Mouse (Mus musculus) intestine, postnatal 0 days (tissue): ENCODE results near the gene Ube2l3. TPM values are rescaled to one million over a fixed set of nuclear protein-coding genes. Genes with fewer than 3 reads are reported as not detected.
"Not testable (repeated sequence)": the region's sequence is repeated elsewhere in the genome, so short reads cannot be mapped to it uniquely, and the experiment has no call there.

ENCODE experiments used
- ATAC-seq: fragments of 200-750 bp; cut with Nextera tagmentation; 2 replicates; pipeline ENCODE4 v1.8.0; 2017; ENCODE audit warnings: mild to moderate bottlenecking, moderate TSS enrichment, moderate library complexity
- H3K27ac ChIP-seq: fragments of 300-500 bp; sonication (generic); 2 replicates; pipeline ENCODE4 v1.5.1; 2014; ENCODE audit warnings: mild to moderate bottlenecking, low read depth, low read length, moderate library complexity
- H3K27me3 ChIP-seq: fragments of 300-500 bp; sonication (generic); replicated peaks from 2 replicates; pipeline ENCODE4 v1.6.1; 2014; ENCODE audit warnings: low read length, mixed read lengths; ENCODE audit not compliant: control insufficient read depth, insufficient read depth
- H3K36me3 ChIP-seq: fragments of 300-500 bp; sonication (generic); 2 replicates; pipeline ENCODE4 v1.6.1; 2014; ENCODE audit warnings: mild to moderate bottlenecking, moderate library complexity; ENCODE audit not compliant: control insufficient read depth, insufficient read depth
- H3K4me1 ChIP-seq: fragments of 300-500 bp; sonication (generic); replicated peaks from 2 replicates; pipeline ENCODE4 v1.6.1; 2014; ENCODE audit warnings: antibody characterized with exemption, low read length, mixed read lengths; ENCODE audit not compliant: control insufficient read depth, insufficient read depth
- H3K4me2 ChIP-seq: fragments of 300-500 bp; sonication (generic); replicated peaks from 2 replicates; pipeline ENCODE4 v1.6.1; 2014; ENCODE audit warnings: low read depth, mild to moderate bottlenecking, moderate library complexity
- H3K4me3 ChIP-seq: fragments of 300-500 bp; sonication (generic); 2 replicates; pipeline ENCODE4 v1.5.1; 2014; ENCODE audit warnings: low read depth, low read length
- H3K9ac ChIP-seq: fragments of 300-500 bp; sonication (generic); 2 replicates; pipeline ENCODE4 v1.6.1; 2014; ENCODE audit warnings: mild to moderate bottlenecking, low read depth, low read length
- H3K9me3 ChIP-seq: fragments of 300-500 bp; sonication (generic); 2 replicates; pipeline ENCODE4 v1.6.1; 2016; ENCODE audit warnings: mixed run types; ENCODE audit not compliant: control insufficient read depth
- CTCF ChIP-seq: sonication (generic); IDR thresholded peaks from 2 replicates; pipeline ENCODE4 v1.5.1; 2016; ENCODE audit warnings: low read depth, mild to moderate bottlenecking, control low read depth, antibody characterized with exemption, moderate library complexity
- WGBS: fragments of 180-500 bp; shearing (Covaris S2); extraction: QIAGEN DNeasy Blood & Tissue Kit; methylation state at CpG from one replicate; pipeline ENCODE4 v1.1.7; 2014; 5-methylcytosine and 5-hydroxymethylcytosine counted together
- polyA plus RNA-seq: library from polyadenylated mRNA; unstranded; fragments of >200 nt; fragmentation: Nextera tagmentation; extraction: Ambion mirVana; gene quantifications from 2 replicates; pipeline ENCODE4 v1.2.1, GENCODE M21; 2015

Gene Ube2l3
- polyA plus RNA-seq, 1 experiment from 2014 or later, result 319 TPM

DNA sequence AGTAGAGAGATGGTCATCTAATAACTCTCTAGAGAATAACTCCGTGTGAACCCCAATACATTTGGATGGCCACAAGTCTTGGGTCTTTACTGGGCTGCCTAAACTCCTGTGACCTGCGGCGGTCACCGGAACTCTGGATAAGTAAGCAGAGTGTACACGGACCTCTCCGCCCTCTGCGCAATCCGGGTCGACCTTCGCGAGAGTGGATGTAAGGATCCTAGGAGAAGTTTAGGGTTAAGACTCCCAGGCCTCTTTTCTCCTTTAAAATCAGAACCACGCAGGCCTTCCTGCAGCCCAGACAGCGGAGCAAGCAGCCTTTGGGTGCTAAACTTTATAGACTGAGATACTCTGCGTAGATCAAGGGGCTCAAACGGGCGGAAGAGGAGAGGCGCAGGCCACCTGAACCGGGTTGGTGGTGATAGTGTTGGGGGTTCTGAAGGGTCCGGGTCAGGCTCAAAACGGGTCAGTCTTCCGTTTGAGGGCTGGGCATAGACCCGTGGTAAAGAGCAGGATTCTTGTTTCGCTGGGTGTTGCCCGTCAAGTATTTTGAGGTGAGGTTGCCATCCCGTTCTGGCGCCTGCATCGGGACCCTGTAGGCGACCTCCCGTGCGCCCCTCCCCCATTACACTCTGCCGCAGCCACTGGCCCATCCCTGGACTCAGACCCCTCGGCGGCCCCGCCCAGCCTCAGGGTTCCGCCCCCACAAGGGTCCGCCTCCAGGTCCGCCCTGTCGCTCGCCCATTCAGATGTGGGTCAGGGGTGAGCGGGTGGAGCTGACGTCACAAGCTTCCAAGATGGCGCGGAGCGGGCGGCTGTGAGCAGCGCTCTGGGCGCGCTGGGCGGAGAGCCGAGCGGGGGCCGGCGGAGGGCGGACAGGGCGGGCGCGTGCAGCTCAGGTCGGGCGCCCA is 30.6 kb upstream of the Ube2l3 start, which contains the start of gene Hic2:
Gene Hic2, plus strand, starts transcription at position 779 of the 908 bp plus-strand sequence.
- peak; percentile 96 for ATAC-seq
- H3K4me1 ChIP-seq, result peaks cover 19% of the 10 kb centered on the region
- H3K27ac ChIP-seq, result peak within 1 kb of the TSS; percentile 88
- H3K9ac ChIP-seq, result peak within 1 kb of the TSS; percentile 94
- 4% methylated on average over 55 of the region's 59 CpGs for WGBS
- H3K4me2 ChIP-seq, result peak within 1 kb of the TSS; percentile 98
- no peaks in the 10 kb centered on the region for H3K36me3 ChIP-seq
- H3K9me3 ChIP-seq, result no peaks in the 10 kb centered on the region
- no peak for TF ChIP-seq CTCF
- no peaks in the 10 kb centered on the region for H3K27me3 ChIP-seq
- H3K4me3 ChIP-seq, result peak within 1 kb of the TSS; percentile 86

DNA sequence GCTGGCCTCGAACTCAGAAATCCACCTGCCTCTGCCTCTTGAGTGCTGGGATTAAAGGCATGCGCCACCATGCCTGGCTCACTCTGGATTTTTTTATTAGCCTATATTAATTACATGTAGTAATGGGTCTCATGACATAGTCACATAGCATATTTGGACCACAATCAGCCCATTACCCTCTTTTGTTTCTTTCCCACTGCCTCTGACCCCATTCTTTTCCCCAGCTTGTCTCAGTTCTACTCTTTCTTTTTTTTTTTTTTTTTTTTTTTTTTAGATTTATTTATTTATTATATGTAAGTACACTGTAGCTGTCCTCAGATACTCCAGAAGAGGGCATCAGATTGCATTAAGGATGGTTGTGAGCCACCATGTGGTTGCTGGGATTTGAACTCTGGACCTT is 29.1 kb upstream of the Ube2l3 start:
- H3K9ac ChIP-seq, H3K27ac ChIP-seq, H3K4me3 ChIP-seq, H3K36me3 ChIP-seq, H3K27me3 ChIP-seq, H3K4me2 ChIP-seq, H3K9me3 ChIP-seq, ATAC-seq: not testable (repeated sequence)
- 86% methylated on average over 2 of the region's 2 CpGs for WGBS
- peaks cover 19% of the 10 kb centered on the region for H3K4me1 ChIP-seq

DNA sequence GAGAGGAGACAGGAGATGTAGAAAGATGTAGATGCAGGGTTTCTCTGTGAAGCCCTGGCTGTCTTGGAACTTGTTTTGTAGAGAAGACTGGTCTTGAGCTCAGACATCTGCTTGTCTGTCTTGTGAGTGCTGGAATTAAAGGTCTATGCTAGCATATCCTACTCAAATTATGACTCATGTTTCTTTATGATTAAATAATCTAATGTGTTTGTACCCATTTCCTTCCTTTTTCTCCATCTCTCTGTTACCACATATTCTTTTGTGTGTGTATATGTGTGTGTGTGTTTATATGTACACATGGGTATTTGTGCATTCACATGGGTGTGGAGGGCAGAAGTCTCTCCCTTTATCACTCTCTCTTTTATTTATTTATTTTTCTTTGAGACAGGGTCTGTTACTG is 24.0 kb upstream of the Ube2l3 start:
- H3K36me3 ChIP-seq, result no peaks in the 10 kb centered on the region
- ATAC-seq, result no peak
- H3K9me3 ChIP-seq, result no peaks in the 10 kb centered on the region
- no peak overlapping the region for H3K27ac ChIP-seq
- H3K4me1 ChIP-seq, result no peaks in the 10 kb centered on the region
- no peaks in the 10 kb centered on the region for H3K27me3 ChIP-seq
- no peak overlapping the region for H3K4me3 ChIP-seq
- no peak for TF ChIP-seq CTCF
- no peak overlapping the region for H3K4me2 ChIP-seq
- no peak overlapping the region for H3K9ac ChIP-seq

DNA sequence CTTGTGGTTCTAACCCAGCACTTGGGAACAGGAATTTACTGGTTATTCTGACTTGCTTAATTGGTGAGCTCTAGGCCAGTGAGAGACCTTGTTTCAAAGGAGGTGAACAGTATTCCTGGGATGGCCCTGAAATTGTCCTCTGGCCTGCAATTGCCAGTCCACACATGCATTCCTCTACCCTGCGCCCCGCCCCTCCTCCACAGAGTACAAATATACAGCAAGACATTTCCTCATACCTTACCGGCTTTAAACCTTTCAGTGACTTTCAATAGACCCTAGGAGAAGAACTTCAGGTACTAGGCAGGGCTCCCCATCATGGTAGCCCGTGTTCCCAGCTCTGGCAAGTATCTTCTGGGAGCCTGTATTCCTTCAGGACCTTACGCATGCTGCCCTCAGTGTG is 23.1 kb upstream of the Ube2l3 start:
- Histone ChIP-seq H3K9ac (no peak overlapping the region), H3K4me1 (no peaks in the 10 kb centered on the region), H3K27me3 (no peaks in the 10 kb centered on the region), H3K4me3 (no peak overlapping the region), H3K27ac (no peak overlapping the region), H3K9me3 (no peaks in the 10 kb centered on the region), H3K36me3 (no peaks in the 10 kb centered on the region), H3K4me2 (no peak overlapping the region)
- WGBS, result 42% methylated on average over 5 of the region's 5 CpGs
- no peak for TF ChIP-seq CTCF
- no peak for ATAC-seq

DNA sequence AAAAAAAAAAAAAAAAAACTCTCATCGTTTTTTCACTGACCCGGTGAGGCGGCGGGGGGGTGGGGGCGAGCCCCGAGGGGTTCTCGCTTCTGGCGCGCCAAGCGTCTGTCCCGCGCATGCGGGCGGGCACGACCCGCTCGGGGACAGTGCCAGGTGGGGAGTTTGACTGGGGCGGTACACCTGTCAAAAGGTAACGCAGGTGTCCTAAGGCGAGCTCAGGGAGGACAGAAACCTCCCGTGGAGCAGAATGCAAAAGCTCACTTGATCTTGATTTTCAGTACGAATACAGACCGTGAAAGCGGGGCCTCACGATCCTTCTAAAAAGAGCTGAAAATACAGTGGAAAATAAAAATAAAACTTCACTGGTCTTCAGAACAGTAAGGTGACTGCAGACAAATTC is 19.7 kb upstream of the Ube2l3 start:
- no peak overlapping the region for H3K4me2 ChIP-seq
- no peak for TF ChIP-seq CTCF
- H3K4me1 ChIP-seq, result no peaks in the 10 kb centered on the region
- H3K9ac ChIP-seq, result no peak overlapping the region
- H3K36me3 ChIP-seq, result no peaks in the 10 kb centered on the region
- no peaks in the 10 kb centered on the region for H3K27me3 ChIP-seq
- 46% methylated on average over 25 of the region's 25 CpGs for WGBS
- no peak overlapping the region for H3K4me3 ChIP-seq
- no peaks in the 10 kb centered on the region for H3K9me3 ChIP-seq
- no peak overlapping the region for H3K27ac ChIP-seq
- peak; percentile 100 for ATAC-seq

DNA sequence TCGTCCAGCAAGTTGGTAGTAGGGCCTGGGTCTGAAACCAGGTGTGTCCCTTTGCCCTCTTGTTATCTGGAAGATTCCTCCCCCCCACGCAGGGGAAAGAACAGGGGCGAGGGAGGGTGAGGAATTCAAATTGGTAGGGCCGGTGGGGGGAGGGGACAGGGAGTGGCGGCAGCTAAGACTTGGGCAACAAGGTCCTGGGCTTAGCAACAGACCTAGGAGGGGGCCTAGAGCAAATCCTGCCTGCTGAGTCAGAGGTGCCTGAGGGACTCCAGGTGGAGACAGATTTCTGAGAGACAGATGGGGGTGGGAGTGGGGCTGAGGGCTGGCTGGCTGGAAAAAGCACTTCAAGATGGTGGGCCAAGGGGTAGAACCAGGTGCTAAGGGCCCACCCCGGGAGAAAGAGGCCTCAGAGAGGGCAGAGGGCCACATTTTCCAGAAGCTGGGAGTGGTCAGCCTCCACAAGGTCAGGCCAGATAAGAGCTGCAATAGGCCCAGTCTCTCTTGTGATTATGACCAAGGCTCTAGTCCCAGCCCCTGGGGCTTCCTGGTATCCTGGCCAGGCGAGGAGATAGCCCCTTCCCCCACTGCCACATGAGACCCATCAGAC is 17.8 kb upstream of the Ube2l3 start:
- Histone ChIP-seq H3K4me3 (no peak overlapping the region), H3K27ac (no peak overlapping the region), H3K9me3 (no peaks in the 10 kb centered on the region), H3K4me1 (no peaks in the 10 kb centered on the region), H3K9ac (0 out of 2 replicates have a peak overlapping the region, but pooled peaks have one; percentile 17), H3K4me2 (no peak overlapping the region), H3K27me3 (no peaks in the 10 kb centered on the region), H3K36me3 (no peaks in the 10 kb centered on the region)
- TF ChIP-seq CTCF, result no peak
- no peak for ATAC-seq
- 11% methylated on average over 7 of the region's 7 CpGs for WGBS
